Mouse (Mus musculus): ENCODE data around the gene Tnks2.

- TF ChIP-seq CTCF (IDR thresholded peaks at IDR 0.05; ENCODE audit: control insufficient read depth, insufficient read depth, low read length) (no peak), POLR2A (IDR thresholded peaks at IDR 0.05; ENCODE audit: borderline replicate concordance, control insufficient read depth, low read depth, low read length) (no peak)
These were observed 104.0 kb downstream of the Tnks2 start for GRCm38 (mm10) chr19:36938008-36938407.

Measured in bone marrow, adult 2 months (tissue).